ENCODE assay signal across 25 mouse cellular contexts in the genomic region with DNA sequence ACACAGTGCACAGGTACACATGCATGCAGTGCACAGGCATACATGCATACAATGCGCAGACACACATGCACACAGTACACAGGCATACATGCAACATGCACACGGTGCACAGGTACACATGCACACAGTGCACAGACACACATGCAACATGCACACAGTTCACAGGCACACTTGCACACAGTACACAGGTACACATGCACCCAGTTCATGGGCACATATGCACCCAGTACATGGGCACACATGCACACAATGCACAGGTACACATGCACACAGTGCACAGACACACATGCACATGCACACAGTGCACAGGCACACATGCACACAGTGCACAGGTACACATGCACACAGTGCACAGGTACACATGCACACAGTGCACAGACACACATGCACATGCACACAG.
DNase-seq lines count a peak whose midpoint lies in the region; ATAC-seq lines count a peak whose summit lies in the region.
"Had no signal": no experiment of that assay in that cellular context is flagged by ENCODE, and none has a peak within 500 bp of the region (broad histone marks: within the 10 kb centered on the region; RNA-seq: fewer than 3 reads in every experiment).

No protein-coding gene starts in this region.

- H3K27me3 ChIP-seq in hindbrain, embryonic 15.5 days: no peaks in the 10 kb centered on the region
- H3K27me3 ChIP-seq in hindbrain, embryonic 16.5 days (replicated peaks; ENCODE audit: control insufficient read depth, insufficient read depth, low read length): no peaks in the 10 kb centered on the region
- H3K27me3 ChIP-seq in midbrain, embryonic 13.5 days: no peaks in the 10 kb centered on the region; the same call in 1 of the 2 replicates
- H3K27me3 ChIP-seq in midbrain, embryonic 11.5 days (ENCODE audit: control insufficient read depth, insufficient read depth, low read length): no peaks in the 10 kb centered on the region
- H3K27me3 ChIP-seq: CH12.LX; embryonic facial prominence, embryonic 13.5 days; embryonic facial prominence, embryonic 15.5 days; forebrain, embryonic 12.5 days had no signal

- H3K4me1 ChIP-seq in hindbrain, embryonic 15.5 days (replicated peaks): 0 out of 2 replicates have a peak, but pooled peaks cover 3% of the 10 kb centered on the region
- no peaks in the 10 kb centered on the region for H3K4me1 ChIP-seq in hindbrain, embryonic 16.5 days (ENCODE audit: control insufficient read depth, insufficient read depth, low read depth, low read length)
- H3K4me1 ChIP-seq in midbrain, embryonic 13.5 days (replicated peaks): peaks cover 9% of the 10 kb centered on the region; the same call in 1 of the 2 replicates
- H3K4me1 ChIP-seq in midbrain, embryonic 11.5 days (ENCODE audit: control insufficient read depth, insufficient read depth, low read length): 0 out of 2 replicates have a peak, but pooled peaks cover 2% of the 10 kb centered on the region
- H3K4me1 ChIP-seq: embryonic facial prominence, embryonic 13.5 days; embryonic facial prominence, embryonic 15.5 days had no signal

- H3K9me3 ChIP-seq in hindbrain, embryonic 15.5 days: no peaks in the 10 kb centered on the region
- H3K9me3 ChIP-seq in hindbrain, embryonic 16.5 days (ENCODE audit: control insufficient read depth, low read length): no peaks in the 10 kb centered on the region
- H3K9me3 ChIP-seq in midbrain, embryonic 13.5 days: peaks cover 4% of the 10 kb centered on the region; the same call in 1 of the 2 replicates
- H3K9me3 ChIP-seq in midbrain, embryonic 11.5 days (ENCODE audit: control insufficient read depth, low read length): no peaks in the 10 kb centered on the region; the same call in 1 of the 2 replicates
- H3K9me3 ChIP-seq: embryonic facial prominence, embryonic 13.5 days; embryonic facial prominence, embryonic 15.5 days; forebrain, embryonic 12.5 days had no signal

- H3K4me2 ChIP-seq in hindbrain, embryonic 15.5 days: no peak overlapping the region
- no peak overlapping the region for H3K4me2 ChIP-seq in hindbrain, embryonic 16.5 days (ENCODE audit: low read length)
- no peak overlapping the region for H3K4me2 ChIP-seq in midbrain, embryonic 13.5 days (replicated peaks)
- no peak overlapping the region for H3K4me2 ChIP-seq in midbrain, embryonic 11.5 days
- H3K4me2 ChIP-seq: embryonic facial prominence, embryonic 13.5 days; embryonic facial prominence, embryonic 15.5 days; forebrain, embryonic 12.5 days had no signal

- ATAC-seq in hindbrain, embryonic 15.5 days (ENCODE audit: low FRiP score, low read depth): peak; percentile 45; the same call in 1 of the 2 replicates
- ATAC-seq in hindbrain, embryonic 16.5 days: no peak
- ATAC-seq in midbrain, embryonic 13.5 days: peak; percentile 55
- ATAC-seq in midbrain, embryonic 11.5 days (ENCODE audit: low FRiP score): no peak
- ATAC-seq: CD4-positive, CD25-positive, alpha-beta regulatory T cell, adult 4 months; forebrain, embryonic 14.5 days; forebrain, embryonic 16.5 days had no signal

- H3K36me3 ChIP-seq in hindbrain, embryonic 15.5 days: no peaks in the 10 kb centered on the region
- H3K36me3 ChIP-seq in hindbrain, embryonic 16.5 days (ENCODE audit: control insufficient read depth, insufficient read depth, low read length): no peaks in the 10 kb centered on the region
- no peaks in the 10 kb centered on the region for H3K36me3 ChIP-seq in midbrain, embryonic 13.5 days
- H3K36me3 ChIP-seq in midbrain, embryonic 11.5 days (ENCODE audit: control insufficient read depth, insufficient read depth, low read length): no peaks in the 10 kb centered on the region
- H3K36me3 ChIP-seq: embryonic facial prominence, embryonic 13.5 days; embryonic facial prominence, embryonic 15.5 days; forebrain, embryonic 10.5 days; forebrain, embryonic 12.5 days had no signal

- no peak overlapping the region for H3K27ac ChIP-seq in hindbrain, embryonic 15.5 days (replicated peaks)
- H3K27ac ChIP-seq in hindbrain, embryonic 16.5 days (ENCODE audit: low read depth, low read length): no peak overlapping the region
- H3K27ac ChIP-seq in midbrain, embryonic 13.5 days: no peak overlapping the region
- H3K27ac ChIP-seq in midbrain, embryonic 11.5 days (ENCODE audit: low read depth, low read length): no peak overlapping the region
- H3K27ac ChIP-seq: embryonic facial prominence, embryonic 13.5 days; embryonic facial prominence, embryonic 15.5 days; forebrain, embryonic 10.5 days; forebrain, embryonic 12.5 days had no signal

- 95% methylated on average over 2 of the region's 2 CpGs for WGBS in hindbrain, embryonic 15.5 days
- WGBS in hindbrain, embryonic 16.5 days: 96% methylated on average over 2 of the region's 2 CpGs
- WGBS in midbrain, embryonic 13.5 days: 98% methylated on average over 2 of the region's 2 CpGs
- WGBS in midbrain, embryonic 11.5 days: 98% methylated on average over 2 of the region's 2 CpGs

- H3K4me3 ChIP-seq in hindbrain, embryonic 15.5 days: no peak overlapping the region
- no peak overlapping the region for H3K4me3 ChIP-seq in hindbrain, embryonic 16.5 days (ENCODE audit: low read length)
- no peak overlapping the region for H3K4me3 ChIP-seq in midbrain, embryonic 13.5 days (replicated peaks)
- no peak overlapping the region for H3K4me3 ChIP-seq in midbrain, embryonic 11.5 days (ENCODE audit: low read depth, low read length)
- H3K4me3 ChIP-seq: embryonic facial prominence, embryonic 13.5 days; embryonic facial prominence, embryonic 15.5 days; erythroblast, embryonic 14.5 days; forebrain, embryonic 10.5 days; forebrain, embryonic 12.5 days had no signal

- no peak overlapping the region for H3K9ac ChIP-seq in hindbrain, embryonic 15.5 days
- H3K9ac ChIP-seq in hindbrain, embryonic 16.5 days (ENCODE audit: low read depth, low read length): no peak overlapping the region
- H3K9ac ChIP-seq in midbrain, embryonic 13.5 days (replicated peaks): no peak overlapping the region
- H3K9ac ChIP-seq in midbrain, embryonic 11.5 days (ENCODE audit: low read length): no peak overlapping the region
- H3K9ac ChIP-seq: embryonic facial prominence, embryonic 13.5 days; embryonic facial prominence, embryonic 15.5 days; forebrain, embryonic 12.5 days had no signal

- DNase-seq in midbrain, embryonic 11.5 days (ENCODE audit: low spot score, missing footprints): no peak
- no peak for DNase-seq in spleen, postnatal 10 days (ENCODE audit: low spot score in 2 of 2)
- DNase-seq: adrenal gland, adult 2 months; adrenal gland, postnatal 10 days; adrenal gland, postnatal 25 days; B cell, adult 2 months; cerebellum, adult 11 months; cerebellum, adult 18-20 months; cerebellum, adult 8-10 months; cerebellum, adult 9-11 months; cerebellum, postnatal 14 days; cerebellum, postnatal 36 days; embryo, embryonic 11 days had no signal

Comparison
In these comparisons a context has a peak if more than half of its experiments do, and no peak if none do; other contexts are left out.
1. ATAC-seq: peak in hindbrain, embryonic 15.5 days (single experiment) and midbrain, embryonic 13.5 days (single experiment); none in hindbrain, embryonic 16.5 days (single experiment) and midbrain, embryonic 11.5 days (single experiment).